Mouse (Mus musculus) spleen, adult 2 months (tissue): Measurements from ENCODE around the gene Cyp2w1. TPM values are rescaled to one million over a fixed set of nuclear protein-coding genes. Genes with fewer than 3 reads are reported as not detected.
A peak's percentile ranks its signal among the peaks of the same experiment; 100 is the strongest.

ENCODE experiments used
- DNase-seq, 2 experiments: peaks; one replicate each; pipeline versions ENCODE4 v3.0.0 to v3.0.0-alpha.2; 2012 to 2021; ENCODE audit warnings: low spot score in 2 of 2, low read depth in 1 of 2
- H3K27ac ChIP-seq: fragments of 200-500 bp; 2 replicates; pipeline ENCODE4 v1.5.1; 2012; ENCODE audit warnings: low read length, inconsistent platforms; ENCODE audit not compliant: insufficient read depth
- H3K27me3 ChIP-seq: fragments of 200-500 bp; 2 replicates; pipeline ENCODE4 v1.6.1; 2012; ENCODE audit warnings: mild to moderate bottlenecking, moderate library complexity, low read length, inconsistent platforms; ENCODE audit not compliant: control insufficient read depth, insufficient read depth
- H3K36me3 ChIP-seq: fragments of 200-500 bp; 2 replicates; pipeline ENCODE4 v1.6.1; 2012; ENCODE audit warnings: mild to moderate bottlenecking, low read length, inconsistent platforms; ENCODE audit not compliant: control insufficient read depth, insufficient read depth
- H3K4me1 ChIP-seq: fragments of 200-500 bp; 2 replicates; pipeline ENCODE4 v1.6.1; 2011; ENCODE audit warnings: inconsistent platforms; ENCODE audit not compliant: control insufficient read depth, insufficient read depth, insufficient read length
- H3K4me3 ChIP-seq: fragments of 200-500 bp; 2 replicates; pipeline ENCODE4 v1.5.1; 2011; ENCODE audit warnings: mild to moderate bottlenecking, inconsistent platforms; ENCODE audit not compliant: insufficient read depth, insufficient read length; ENCODE audit errors: extremely low read depth
- CTCF ChIP-seq: fragments of 200-500 bp; IDR thresholded peaks from 2 replicates; pipeline ENCODE4 v1.5.1; 2011; ENCODE audit warnings: mild to moderate bottlenecking, inconsistent platforms; ENCODE audit not compliant: insufficient read depth, insufficient read length, insufficient replicate concordance; ENCODE audit errors: extremely low read depth
- POLR2A ChIP-seq: fragments of 200-500 bp; IDR thresholded peaks from 2 replicates; pipeline ENCODE4 v1.6.1; 2011; ENCODE audit warnings: low read depth, low read length, inconsistent platforms
- WGBS: fragments of 180-500 bp; shearing (Covaris S2); methylation state at CpG from one replicate; pipeline ENCODE4 v1.1.7; 2018; 5-methylcytosine and 5-hydroxymethylcytosine counted together
- polyA plus RNA-seq: library from polyadenylated mRNA; depleted of rRNA; stranded (reverse); fragments of >200 nt; gene quantifications from 2 replicates; pipeline ENCODE4 v1.2.3, GENCODE M21; 2012

Cyp2w1 gene
- polyA plus RNA-seq, 1 experiment, result not detected

- no peak for DNase-seq
- H3K27ac ChIP-seq, result no peak overlapping the region
Measured at GRCm38 (mm10) chr5:139316982-139317675, 35.3 kb upstream of the Cyp2w1 start.

GRCm38 (mm10) chr5:139317751-139318504 lies 34.5 kb upstream of the Cyp2w1 start:
- TF ChIP-seq POLR2A, result no peak
- no peak for TF ChIP-seq CTCF
- no peak overlapping the region for H3K27ac ChIP-seq
- WGBS, result 88% methylated on average over 21 of the region's 21 CpGs
- DNase-seq, result no peak
- no peaks in the 10 kb centered on the region for H3K4me1 ChIP-seq
- H3K36me3 ChIP-seq, result no peaks in the 10 kb centered on the region
- H3K4me3 ChIP-seq, result no peak overlapping the region
- no peaks in the 10 kb centered on the region for H3K27me3 ChIP-seq

More at GRCm38 (mm10) chr5:139316982-139317675, 35.3 kb upstream of the Cyp2w1 start:
- no peaks in the 10 kb centered on the region for H3K4me1 ChIP-seq
- TF ChIP-seq CTCF, result no peak
- no peaks in the 10 kb centered on the region for H3K36me3 ChIP-seq
- no peak overlapping the region for H3K4me3 ChIP-seq
- WGBS, result 91% methylated on average over 6 of the region's 6 CpGs
- no peaks in the 10 kb centered on the region for H3K27me3 ChIP-seq

- no peak overlapping the region for H3K27ac ChIP-seq
- peaks cover under 1% of the 10 kb centered on the region; the same call in 1 of the 2 replicates for H3K4me1 ChIP-seq
- TF ChIP-seq POLR2A (no peak), CTCF (no peak)
- WGBS, result 76% methylated on average over 7 of the region's 7 CpGs
- no peak for DNase-seq
- H3K36me3 ChIP-seq, result no peaks in the 10 kb centered on the region
- no peak overlapping the region for H3K4me3 ChIP-seq
- H3K27me3 ChIP-seq, result no peaks in the 10 kb centered on the region
Measured at GRCm38 (mm10) chr5:139320424-139320823, 32.0 kb upstream of the Cyp2w1 start.

GRCm38 (mm10) chr5:139321331-139321730 lies 31.1 kb upstream of the Cyp2w1 start:
- Histone ChIP-seq H3K27ac (no peak overlapping the region), H3K4me3 (no peak overlapping the region), H3K4me1 (peaks cover 2% of the 10 kb centered on the region; the same call in 1 of the 2 replicates), H3K36me3 (no peaks in the 10 kb centered on the region), H3K27me3 (no peaks in the 10 kb centered on the region)
- 88% methylated on average over 6 of the region's 6 CpGs for WGBS
- TF ChIP-seq POLR2A (no peak), CTCF (no peak)
- no peak for DNase-seq

- H3K27me3 ChIP-seq, result no peaks in the 10 kb centered on the region
- TF ChIP-seq POLR2A, result no peak
- no peak for TF ChIP-seq CTCF
- no peaks in the 10 kb centered on the region for H3K36me3 ChIP-seq
- peaks cover 2% of the 10 kb centered on the region; the same call in 1 of the 2 replicates for H3K4me1 ChIP-seq
- no peak overlapping the region for H3K27ac ChIP-seq
- WGBS, result 80% methylated on average over 9 of the region's 9 CpGs
- no peak overlapping the region; the same call in 1 of the 2 replicates for H3K4me3 ChIP-seq
- no peak for DNase-seq
Measured at GRCm38 (mm10) chr5:139323260-139323924, 29.0 kb upstream of the Cyp2w1 start.

- TF ChIP-seq POLR2A (no peak), CTCF (no peak)
- Histone ChIP-seq H3K4me3 (peak overlapping the region; percentile 69; the same call in 1 of the 2 replicates), H3K27ac (peak overlapping the region; percentile 40), H3K36me3 (no peaks in the 10 kb centered on the region), H3K27me3 (no peaks in the 10 kb centered on the region), H3K4me1 (peaks cover 2% of the 10 kb centered on the region; the same call in 1 of the 2 replicates)
- WGBS, result 34% methylated on average over 5 of the region's 5 CpGs
- no peak for DNase-seq
Measured at GRCm38 (mm10) chr5:139324045-139324491, 28.3 kb upstream of the Cyp2w1 start.
